Mouse (Mus musculus) mesoderm, embryonic 11.5 days (tissue): Measurements from ENCODE around the gene Syne3.

Experiments
- DNase-seq: peaks from one replicate; pipeline ENCODE4 v3.0.0-alpha.2; 2012; ENCODE audit warnings: low read depth, low spot score

Gene Syne3

DNA sequence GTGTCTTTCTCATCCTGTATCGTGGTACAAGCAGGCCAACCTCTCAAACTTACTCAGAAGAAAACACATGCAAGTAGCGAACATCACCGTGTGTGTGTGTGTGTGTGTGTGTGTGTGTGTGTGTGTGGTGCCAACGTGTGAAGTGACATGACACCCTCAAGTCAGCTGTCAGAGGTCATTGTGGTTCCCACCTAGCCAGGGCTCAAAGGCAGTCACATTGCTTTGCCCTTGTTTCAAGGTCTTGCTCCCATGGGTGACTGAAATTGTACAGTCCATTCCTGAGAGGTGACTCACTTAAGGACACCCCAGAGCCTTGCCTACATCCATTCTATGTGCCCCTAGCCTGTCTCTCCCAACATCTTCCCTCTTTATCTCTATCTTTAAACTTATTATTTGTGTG lies 40.0 kb downstream of the Syne3 start:
- DNase-seq: no peak

DNA sequence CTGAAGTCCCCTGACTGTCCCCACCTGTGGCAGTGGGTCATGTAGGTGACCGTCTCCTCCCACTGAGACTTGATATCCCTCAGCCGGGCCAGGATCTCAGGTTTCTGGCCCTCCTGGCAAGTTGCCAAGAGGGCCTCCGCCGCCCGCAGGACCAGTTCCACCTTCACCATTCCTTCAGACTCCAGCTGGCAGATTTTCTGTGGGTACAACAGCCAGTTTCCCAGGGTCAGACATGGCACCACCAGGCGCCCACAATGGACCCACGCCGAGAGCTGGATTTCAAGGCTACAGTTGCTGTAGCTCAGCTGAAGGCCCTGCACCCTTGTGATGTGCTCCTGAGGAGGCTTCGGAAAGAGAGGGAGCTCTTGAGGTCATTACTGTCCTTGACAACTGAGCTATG lies 40.4 kb downstream of the Syne3 start:
- no peak for DNase-seq

DNA sequence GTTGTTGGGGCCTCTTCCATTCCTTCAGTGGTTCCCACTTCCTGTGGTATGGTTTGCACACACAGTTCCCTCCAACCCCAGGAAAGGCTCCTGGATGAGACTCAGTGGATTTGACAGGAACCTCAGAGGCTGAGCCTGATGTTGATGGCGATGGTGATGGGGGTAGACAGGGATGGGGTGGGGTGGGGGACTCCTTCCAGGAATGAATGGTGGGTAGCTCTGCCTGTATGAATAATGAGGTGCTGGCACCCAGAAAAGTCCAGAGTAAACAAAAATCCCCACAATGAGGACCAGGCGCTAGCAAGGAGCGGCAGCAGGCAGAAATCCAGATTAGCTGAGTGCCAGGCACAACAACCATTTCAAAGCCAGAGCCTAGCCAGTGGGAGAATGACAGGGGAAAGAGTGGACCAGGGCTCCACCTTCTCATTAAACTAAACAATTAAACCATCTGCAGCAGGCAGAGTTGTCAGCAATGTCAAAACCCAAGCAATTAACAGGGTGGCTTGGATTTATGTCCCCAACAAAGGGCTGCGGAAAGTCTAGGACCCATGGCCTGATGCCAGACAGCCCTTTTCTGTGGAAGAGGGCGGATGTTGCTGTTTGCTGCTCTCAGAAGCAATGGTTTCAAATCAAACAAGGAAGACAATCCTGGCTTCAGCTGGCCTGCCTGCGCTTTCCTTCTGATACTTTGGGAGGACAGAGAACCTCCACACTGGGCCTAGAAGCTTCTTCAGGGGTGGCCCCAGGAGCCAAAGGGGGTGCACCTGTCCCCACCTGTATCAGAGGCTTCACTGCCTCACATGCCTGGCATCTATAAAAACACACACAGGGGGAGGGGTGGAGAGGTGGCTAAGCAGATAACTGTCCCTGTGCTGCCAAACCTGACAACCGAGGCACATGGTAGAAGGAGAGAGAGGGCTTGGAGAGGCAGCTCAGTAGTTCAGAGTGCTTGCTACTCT lies 44.4 kb downstream of the Syne3 start:
- peak; percentile 56 for DNase-seq

- DNase-seq: no peak
Measured at GRCm38 (mm10) chr12:104960421-104960820, 49.2 kb downstream of the Syne3 start.

GRCm38 (mm10) chr12:104959966-104960365 lies 49.6 kb downstream of the Syne3 start:
- DNase-seq: no peak

- no peak for DNase-seq
Measured at GRCm38 (mm10) chr12:104958263-104958662, 51.3 kb downstream of the Syne3 start.

- no peak for DNase-seq
Measured at GRCm38 (mm10) chr12:104957165-104957564, 52.4 kb downstream of the Syne3 start.

DNA sequence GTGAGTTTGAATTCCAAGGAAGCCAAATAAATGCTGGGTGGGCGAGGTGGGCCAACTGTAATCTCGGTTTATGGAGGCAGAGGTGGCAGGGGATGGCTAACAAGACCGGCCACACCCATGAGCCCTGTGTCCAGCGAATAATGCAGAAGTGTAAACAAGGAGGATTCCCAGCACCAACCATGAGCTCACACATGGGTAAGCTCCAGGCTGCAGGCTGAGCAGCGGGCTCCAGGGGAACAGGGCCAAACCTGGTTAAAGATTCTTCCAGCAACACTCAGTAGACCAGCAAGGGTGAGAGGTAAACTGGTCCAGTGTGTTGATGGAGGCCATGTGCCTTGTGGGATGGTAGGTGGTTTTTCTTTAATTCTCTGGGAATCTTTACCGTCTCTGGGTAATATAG lies 53.2 kb downstream of the Syne3 start:
- no peak for DNase-seq

DNA sequence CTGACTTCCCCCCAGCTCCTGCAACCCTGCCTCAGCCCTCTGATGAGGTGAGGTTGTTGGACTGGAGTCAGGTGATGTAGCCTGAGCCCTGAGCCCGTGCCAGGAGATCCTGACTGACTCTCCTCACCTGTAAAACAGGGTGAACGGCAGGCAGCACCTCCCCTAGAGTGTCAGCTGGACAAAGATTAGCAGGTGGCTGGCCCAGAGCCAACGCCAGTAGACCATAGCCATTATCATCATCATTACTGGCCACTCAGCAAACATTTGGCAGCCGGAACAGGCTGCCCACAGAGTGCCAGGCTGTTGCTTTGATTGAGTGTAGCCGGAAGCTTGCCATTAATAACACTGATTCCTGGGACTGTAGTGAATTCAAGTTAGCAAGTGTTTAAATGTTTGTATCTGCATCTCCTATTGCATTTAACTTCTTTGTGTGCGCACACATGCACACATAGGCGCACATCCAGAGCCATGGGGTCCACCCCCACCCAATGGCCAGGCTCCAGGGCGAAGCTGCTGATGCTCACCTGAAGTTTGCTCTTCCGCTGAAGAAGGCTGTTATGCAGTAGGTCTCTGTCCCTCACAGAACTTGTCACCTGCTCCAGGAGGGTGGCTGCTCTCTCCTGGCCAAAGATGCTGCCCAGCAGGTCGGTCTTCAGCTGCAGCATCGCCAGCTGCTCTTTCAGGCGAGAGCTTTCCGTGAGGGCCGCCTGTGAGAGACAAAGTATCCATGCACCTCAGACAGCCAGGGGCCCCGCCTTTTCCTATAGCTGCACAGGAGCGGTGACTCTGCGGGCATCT lies 54.4 kb downstream of the Syne3 start:
- no peak for DNase-seq

DNA sequence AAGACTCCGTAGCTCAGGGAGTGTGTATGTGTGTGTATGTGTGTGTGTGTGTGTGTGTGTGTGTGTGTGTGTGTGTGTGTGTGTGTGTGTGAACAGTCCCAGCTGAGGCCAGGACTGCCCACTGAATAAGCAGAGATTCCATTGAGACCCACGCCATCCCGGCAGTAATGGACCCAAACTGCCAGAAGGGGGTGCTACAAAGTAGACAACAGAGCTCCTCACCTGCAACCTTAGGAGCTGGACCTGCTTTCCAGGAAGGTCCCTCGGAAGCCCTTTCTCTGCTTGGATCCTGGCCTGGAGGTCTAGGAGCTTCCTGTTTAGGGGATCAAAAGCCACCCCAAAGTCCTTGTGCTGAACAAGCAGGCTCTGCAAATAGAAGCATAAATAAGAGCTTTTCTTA lies 55.7 kb downstream of the Syne3 start:
- peak; percentile 58 for DNase-seq

GRCm38 (mm10) chr12:104952458-104952857 lies 57.2 kb downstream of the Syne3 start:
- DNase-seq: peak; percentile 77

DNA sequence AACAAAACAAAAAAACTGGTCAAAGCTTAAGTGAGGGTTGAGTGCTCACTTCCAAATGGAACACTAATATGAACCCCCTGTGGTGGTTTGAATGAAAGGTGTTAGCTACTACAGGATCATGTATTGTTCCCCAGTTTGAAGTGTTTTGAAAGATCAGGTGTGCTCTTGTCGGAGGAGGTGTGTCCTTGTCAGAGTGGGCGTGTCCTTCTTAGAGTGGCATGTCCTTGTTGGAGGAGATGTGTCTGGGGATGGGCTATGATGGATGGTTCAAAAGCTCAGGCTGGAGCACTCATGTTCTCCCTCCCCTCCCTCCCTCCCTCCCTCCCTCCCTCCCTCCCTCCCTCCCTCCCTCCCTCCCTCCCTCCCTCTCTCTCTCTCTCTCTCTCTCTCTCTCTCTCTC lies 61.7 kb downstream of the Syne3 start:
- no peak for DNase-seq

DNA sequence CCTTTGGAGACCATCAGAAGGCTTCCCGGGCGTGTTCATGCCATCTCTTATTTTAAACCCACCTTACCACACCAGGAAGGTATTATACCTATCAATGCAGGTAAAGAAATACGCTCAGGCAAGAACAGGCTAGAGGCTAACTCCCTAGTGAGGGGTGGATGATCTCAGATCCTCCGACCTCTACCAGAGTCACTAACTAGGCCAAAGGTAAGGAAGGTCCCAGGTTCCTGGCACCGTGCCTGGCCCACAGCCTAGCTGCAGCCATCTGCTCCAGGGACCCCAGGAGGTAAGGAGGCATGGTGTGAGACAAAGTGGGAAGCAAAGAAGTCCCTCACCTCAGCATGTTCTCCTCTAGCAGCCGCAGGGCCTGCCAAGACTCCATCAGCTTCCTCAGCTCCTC lies 63.4 kb downstream of the Syne3 start:
- DNase-seq: no peak

- DNase-seq: no peak
Measured at GRCm38 (mm10) chr12:104940466-104940865, 69.1 kb downstream of the Syne3 start.

GRCm38 (mm10) chr12:104940027-104940386 lies 69.6 kb downstream of the Syne3 start:
- DNase-seq: no peak

GRCm38 (mm10) chr12:104939372-104940026 lies 70.1 kb downstream of the Syne3 start:
- peak; percentile 90 for DNase-seq

GRCm38 (mm10) chr12:104938935-104939334 lies 70.7 kb downstream of the Syne3 start:
- DNase-seq: no peak

GRCm38 (mm10) chr12:104936223-104936622 lies 73.4 kb downstream of the Syne3 start:
- peak; percentile 56 for DNase-seq

DNA sequence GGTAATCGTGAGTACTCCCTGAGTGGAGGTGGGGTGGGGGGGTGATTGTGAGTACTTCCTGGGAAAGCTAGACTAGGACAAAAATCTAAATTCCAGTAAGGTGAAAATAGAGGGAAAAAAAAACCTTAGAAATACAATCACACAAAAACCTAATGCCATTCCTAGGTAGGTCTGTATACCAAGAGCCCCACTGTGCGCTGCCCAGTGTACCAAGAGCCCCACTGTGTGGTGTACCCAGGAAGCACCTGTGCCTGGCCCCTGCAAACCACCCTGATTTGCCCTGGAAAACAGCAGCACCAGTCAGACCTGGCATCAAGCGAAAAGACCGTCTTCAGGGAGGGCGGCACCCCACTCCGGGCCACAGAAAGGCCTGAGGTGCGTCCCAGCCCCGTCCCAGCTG lies 74.5 kb downstream of the Syne3 start:
- no peak for DNase-seq

DNA sequence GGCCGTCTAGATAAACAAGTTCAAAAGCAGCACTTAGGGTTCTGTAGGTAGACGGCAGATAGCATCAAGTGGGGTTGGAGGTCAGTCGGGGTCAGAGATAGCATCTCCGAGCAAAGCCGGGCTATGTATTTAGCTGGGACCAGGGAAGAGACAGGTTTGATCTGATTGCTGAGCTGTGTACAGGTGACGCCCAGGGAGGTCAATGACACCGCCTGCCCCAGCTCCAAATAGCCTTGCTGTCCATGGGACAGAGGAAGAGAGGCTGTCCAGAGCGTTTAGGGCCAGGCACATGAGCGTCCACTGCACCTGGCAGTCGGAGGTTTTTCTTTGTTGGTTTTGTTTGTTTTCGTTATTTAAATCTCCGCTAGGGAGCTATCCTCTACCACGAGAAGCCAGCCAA lies 75.8 kb downstream of the Syne3 start:
- no peak for DNase-seq

DNA sequence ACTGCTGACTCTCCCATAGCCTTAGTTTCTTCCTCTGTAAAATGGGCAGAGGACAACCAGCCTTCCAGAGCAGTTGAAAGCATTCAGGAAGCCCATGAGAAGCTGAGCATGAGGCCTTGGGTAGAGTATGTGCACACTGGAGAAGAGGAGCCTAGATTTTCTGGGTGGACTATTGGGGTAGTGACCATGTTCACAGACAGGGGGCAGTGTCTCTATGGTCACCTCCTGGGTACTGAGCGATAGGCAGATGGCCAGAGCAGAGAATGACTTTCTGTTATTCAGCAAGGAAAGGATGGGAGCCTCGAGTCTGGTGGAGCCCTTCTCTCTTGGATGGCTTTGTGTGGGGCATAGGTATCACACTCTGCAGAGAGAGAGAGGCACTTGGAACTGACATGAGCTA lies 76.4 kb downstream of the Syne3 start:
- no peak for DNase-seq

DNA sequence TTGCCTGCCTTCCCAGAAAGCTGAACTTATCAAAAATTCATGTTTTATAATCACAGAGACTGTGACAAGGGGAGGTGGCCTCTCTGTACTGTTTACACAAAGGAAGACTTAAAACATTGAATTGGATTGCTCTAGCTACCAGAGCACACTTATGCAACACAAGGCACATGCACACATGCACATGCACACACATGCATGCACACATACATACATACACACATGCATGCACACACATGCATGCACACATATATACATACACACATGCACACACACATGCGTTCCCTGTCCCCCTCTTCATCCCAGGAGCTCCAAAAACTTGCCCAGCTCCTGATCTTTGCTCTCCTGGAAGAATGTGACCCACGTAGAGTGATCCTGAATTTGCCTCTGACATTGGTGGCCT lies 83.8 kb downstream of the Syne3 start:
- DNase-seq: no peak
